Mouse (Mus musculus): ENCODE measurements around the gene Fbxl2. TPM values are rescaled to one million over a fixed set of nuclear protein-coding genes. Genes with fewer than 3 reads are reported as not detected.

Gene Fbxl2
- polyA plus RNA-seq, 1 experiment from 2014 or later, result 9.2 TPM

DNA sequence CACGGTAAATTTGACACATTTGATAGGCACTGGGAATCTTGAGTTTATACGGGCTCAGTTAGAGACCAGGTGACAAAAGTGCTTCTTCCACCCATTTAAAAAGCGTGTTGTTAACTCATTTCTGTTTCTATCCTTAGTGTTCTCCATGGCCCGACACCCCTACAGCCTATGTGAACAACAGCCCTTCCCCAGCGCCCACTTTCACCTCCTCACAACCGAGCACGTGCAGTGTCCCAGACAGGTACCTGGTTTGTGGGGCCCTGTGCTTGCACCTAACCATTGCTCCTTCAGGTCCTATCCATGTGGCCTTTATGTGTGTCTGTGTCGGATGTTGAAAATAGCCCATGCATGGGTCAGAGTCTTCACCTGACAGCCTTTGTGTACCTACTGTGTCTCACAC, 81.6 kb downstream of the Fbxl2 start:
- H3K4me2 ChIP-seq, result no peak overlapping the region
- H3K36me3 ChIP-seq (replicated peaks), result peaks cover 85% of the 10 kb centered on the region
- H3K27ac ChIP-seq, result no peak overlapping the region
- no peak overlapping the region for H3K9ac ChIP-seq
- no peak overlapping the region for H3K4me3 ChIP-seq (replicated peaks)
- H3K4me1 ChIP-seq, result no peaks in the 10 kb centered on the region
- ATAC-seq (ENCODE audit: low FRiP score), result no peak
- H3K27me3 ChIP-seq, result no peaks in the 10 kb centered on the region
- H3K9me3 ChIP-seq, result no peaks in the 10 kb centered on the region
- WGBS, result 92% methylated on average over 8 of the region's 8 CpGs

DNA sequence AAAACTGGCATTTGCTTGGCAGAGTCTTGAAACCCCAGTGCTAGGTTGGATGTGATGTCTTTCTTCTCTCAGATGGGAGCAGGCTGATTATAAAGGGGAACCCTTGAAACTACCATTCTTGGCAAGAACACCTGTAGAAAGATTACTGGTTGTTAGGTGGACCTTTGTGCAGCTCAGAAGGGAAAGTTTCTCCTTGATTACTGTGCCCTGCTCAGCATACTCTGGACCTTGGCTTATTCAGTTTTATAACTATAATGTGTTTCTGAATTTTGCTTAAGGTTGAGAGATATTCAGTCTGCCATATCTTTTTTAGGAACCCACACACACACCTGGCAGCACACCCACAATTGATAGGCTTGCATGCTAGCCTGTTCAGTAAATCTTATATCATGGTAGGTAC, 82.3 kb downstream of the Fbxl2 start:
- Histone ChIP-seq H3K9me3 (no peaks in the 10 kb centered on the region), H3K9ac (no peak overlapping the region), H3K4me1 (no peaks in the 10 kb centered on the region), H3K4me3 (replicated peaks) (no peak overlapping the region), H3K27ac (no peak overlapping the region), H3K4me2 (no peak overlapping the region), H3K36me3 (replicated peaks) (peaks cover 85% of the 10 kb centered on the region), H3K27me3 (no peaks in the 10 kb centered on the region)
- no peak for ATAC-seq (ENCODE audit: low FRiP score)

GRCm38 (mm10) chr9:113957777-113958176, 88.2 kb downstream of the Fbxl2 start:
- no peak for ATAC-seq (ENCODE audit: low FRiP score)
- H3K27ac ChIP-seq, result no peak overlapping the region
- WGBS, result 93% methylated on average over 4 of the region's 4 CpGs
- H3K9me3 ChIP-seq, result no peaks in the 10 kb centered on the region
- no peaks in the 10 kb centered on the region for H3K4me1 ChIP-seq
- H3K36me3 ChIP-seq (replicated peaks), result peaks cover 67% of the 10 kb centered on the region
- H3K9ac ChIP-seq, result no peak overlapping the region
- H3K27me3 ChIP-seq, result no peaks in the 10 kb centered on the region
- no peak overlapping the region for H3K4me2 ChIP-seq
- no peak overlapping the region for H3K4me3 ChIP-seq (replicated peaks)

GRCm38 (mm10) chr9:113947216-113947615, 98.8 kb downstream of the Fbxl2 start:
- no peak overlapping the region for H3K9ac ChIP-seq
- peaks cover 38% of the 10 kb centered on the region for H3K36me3 ChIP-seq (replicated peaks)
- H3K4me1 ChIP-seq, result no peaks in the 10 kb centered on the region
- no peak overlapping the region for H3K27ac ChIP-seq
- no peak for ATAC-seq (ENCODE audit: low FRiP score)
- 86% methylated on average over 1 of the region's 1 CpGs for WGBS
- H3K9me3 ChIP-seq, result no peaks in the 10 kb centered on the region
- no peak overlapping the region for H3K4me3 ChIP-seq (replicated peaks)
- H3K4me2 ChIP-seq, result no peak overlapping the region
- H3K27me3 ChIP-seq, result no peaks in the 10 kb centered on the region

DNA sequence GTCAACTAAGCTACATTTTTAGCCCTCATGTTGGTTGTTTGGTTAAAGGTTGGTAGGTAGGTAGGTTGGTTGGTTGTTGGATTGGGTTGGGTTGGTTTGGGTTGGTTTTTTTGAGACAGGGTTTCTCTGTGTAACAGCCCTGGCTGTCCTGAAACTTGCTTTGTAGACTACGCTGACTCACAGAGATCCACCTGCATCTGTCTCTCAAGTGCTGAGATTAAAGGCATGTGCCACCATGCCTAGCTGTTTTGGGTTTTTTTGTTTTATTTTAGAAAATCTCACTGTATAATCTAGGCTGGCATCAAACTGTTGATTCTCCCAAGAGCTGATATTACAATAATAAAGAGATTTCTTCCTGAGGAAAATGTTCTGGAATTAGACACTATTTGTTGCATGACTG, 102.6 kb downstream of the Fbxl2 start:
- H3K9ac ChIP-seq, result no peak overlapping the region
- no peaks in the 10 kb centered on the region for H3K27me3 ChIP-seq
- peaks cover 29% of the 10 kb centered on the region for H3K36me3 ChIP-seq (replicated peaks)
- no peak overlapping the region for H3K4me3 ChIP-seq (replicated peaks)
- H3K4me1 ChIP-seq, result no peaks in the 10 kb centered on the region
- no peak overlapping the region for H3K4me2 ChIP-seq
- no peak for ATAC-seq (ENCODE audit: low FRiP score)
- no peak overlapping the region for H3K27ac ChIP-seq
- 100% methylated on average over 1 of the region's 1 CpGs for WGBS
- H3K9me3 ChIP-seq, result no peaks in the 10 kb centered on the region

DNA sequence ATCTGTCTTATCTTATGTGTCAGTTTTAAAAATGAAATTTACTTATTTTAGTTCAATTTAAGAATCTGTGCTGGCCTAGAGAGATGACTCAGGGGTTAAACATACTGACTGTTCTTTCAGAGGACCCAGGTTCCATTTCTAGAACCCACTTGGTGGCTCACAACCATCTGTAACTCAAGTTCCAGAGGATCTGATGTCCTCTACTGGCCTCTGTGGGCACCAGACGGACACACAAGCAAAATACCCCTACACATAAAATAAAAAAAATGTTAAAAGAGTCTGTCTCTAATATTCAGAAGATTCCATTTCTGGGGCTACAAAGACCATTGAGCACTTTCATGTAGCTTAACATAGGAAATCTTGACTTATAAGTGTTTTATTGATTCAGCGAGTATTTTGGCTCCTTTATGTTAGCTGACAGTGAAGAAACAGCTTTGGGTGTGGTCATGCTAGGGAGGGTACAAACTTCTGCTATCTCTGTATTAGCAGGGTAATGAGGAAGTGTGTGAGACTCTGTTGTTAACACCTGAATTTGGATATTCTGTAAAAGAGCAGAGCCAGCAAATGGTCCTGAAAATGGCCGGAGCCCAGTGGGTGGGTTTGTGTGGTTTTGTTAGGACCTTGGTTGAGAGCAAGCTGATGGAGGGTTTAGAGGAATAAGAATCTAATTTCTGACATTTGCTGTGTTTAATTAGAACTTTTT, 104.7 kb downstream of the Fbxl2 start:
- Histone ChIP-seq H3K4me1 (no peaks in the 10 kb centered on the region), H3K9me3 (no peaks in the 10 kb centered on the region), H3K27me3 (no peaks in the 10 kb centered on the region), H3K4me2 (no peak overlapping the region), H3K9ac (no peak overlapping the region), H3K4me3 (replicated peaks) (no peak overlapping the region), H3K27ac (no peak overlapping the region), H3K36me3 (replicated peaks) (peaks cover 12% of the 10 kb centered on the region)
- no peak for ATAC-seq (ENCODE audit: low FRiP score)
- WGBS, result 91% methylated on average over 3 of the region's 3 CpGs

DNA sequence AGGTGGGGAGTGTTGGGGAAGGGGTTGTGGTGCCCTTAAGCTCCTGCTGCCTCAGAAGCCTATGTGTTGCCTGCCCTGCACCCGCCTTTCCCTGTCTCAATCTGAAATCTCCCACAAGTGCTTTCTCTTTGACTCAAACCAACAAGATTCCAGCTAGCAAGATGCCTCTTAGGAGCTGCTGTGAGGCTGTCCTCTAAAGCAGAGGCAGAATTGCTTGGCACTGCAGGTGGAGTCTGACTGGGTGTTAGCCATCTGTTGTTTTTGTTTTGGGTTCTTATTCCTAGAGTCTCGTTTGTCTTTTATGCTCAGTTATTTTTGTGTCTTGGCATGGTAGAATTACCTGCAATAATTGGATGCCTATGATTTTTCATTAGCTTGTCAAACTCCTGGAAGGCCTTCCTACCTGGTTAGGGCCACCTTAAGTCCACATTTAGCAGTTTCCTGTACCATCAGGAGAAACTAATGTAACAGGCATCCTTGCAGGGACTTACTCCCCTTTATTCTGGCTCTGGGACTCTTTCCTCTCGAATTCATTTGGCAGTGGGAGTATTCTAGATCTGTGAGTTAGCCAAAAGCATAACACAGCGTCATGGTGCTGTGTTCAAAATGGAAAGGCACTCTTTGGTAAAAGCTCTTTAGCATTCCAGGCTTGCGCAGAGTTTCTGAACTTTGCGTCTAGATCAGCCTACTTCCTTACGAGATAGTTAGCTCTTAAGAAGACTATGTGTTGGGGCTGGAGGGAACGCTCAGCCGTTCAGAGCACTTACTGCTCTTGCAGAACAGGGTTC, 106.7 kb downstream of the Fbxl2 start:
- Histone ChIP-seq H3K9ac (no peak overlapping the region), H3K4me1 (peaks cover 9% of the 10 kb centered on the region), H3K36me3 (replicated peaks) (no peaks in the 10 kb centered on the region), H3K4me3 (replicated peaks) (no peak overlapping the region), H3K27me3 (no peaks in the 10 kb centered on the region), H3K4me2 (no peak overlapping the region), H3K9me3 (no peaks in the 10 kb centered on the region), H3K27ac (no peak overlapping the region)
- ATAC-seq (ENCODE audit: low FRiP score), result no peak
- WGBS, result 89% methylated on average over 9 of the region's 9 CpGs

DNA sequence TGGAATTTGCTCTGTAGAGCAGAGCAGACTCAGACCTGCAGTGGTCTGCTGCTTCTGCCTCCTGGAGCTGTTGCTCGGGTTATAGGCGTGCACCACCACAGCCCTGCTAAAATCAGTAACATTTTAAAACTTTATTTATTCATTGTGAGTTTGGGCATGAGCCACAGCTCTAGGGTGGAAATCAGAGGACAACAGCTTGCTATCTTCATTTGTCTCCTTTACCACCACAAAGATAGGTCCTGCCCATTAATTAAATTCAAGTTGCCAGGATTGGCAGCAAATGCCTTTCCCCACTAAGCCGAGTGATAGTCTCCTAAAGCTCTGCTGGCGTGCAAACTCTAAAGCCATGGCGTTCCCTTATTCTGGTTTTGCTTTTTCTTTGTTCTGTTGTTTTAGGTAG, 110.4 kb downstream of the Fbxl2 start:
- no peaks in the 10 kb centered on the region for H3K9me3 ChIP-seq
- H3K36me3 ChIP-seq (replicated peaks), result no peaks in the 10 kb centered on the region
- H3K4me3 ChIP-seq (replicated peaks), result no peak overlapping the region
- H3K4me1 ChIP-seq, result peaks cover 28% of the 10 kb centered on the region
- no peak overlapping the region for H3K27ac ChIP-seq
- H3K9ac ChIP-seq, result no peak overlapping the region
- ATAC-seq (ENCODE audit: low FRiP score), result no peak
- no peak overlapping the region for H3K4me2 ChIP-seq
- no peaks in the 10 kb centered on the region for H3K27me3 ChIP-seq
- WGBS, result 84% methylated on average over 5 of the region's 5 CpGs

GRCm38 (mm10) chr9:113932501-113932900, 113.5 kb downstream of the Fbxl2 start:
- Histone ChIP-seq H3K9me3 (no peaks in the 10 kb centered on the region), H3K4me3 (replicated peaks) (peak overlapping the region; percentile 98), H3K4me1 (peaks cover 32% of the 10 kb centered on the region), H3K9ac (peak overlapping the region; percentile 96), H3K4me2 (peak overlapping the region; percentile 75), H3K27me3 (no peaks in the 10 kb centered on the region), H3K36me3 (replicated peaks) (no peaks in the 10 kb centered on the region), H3K27ac (0 out of 2 replicates have a peak overlapping the region, but pooled peaks have one; percentile 91)
- no peak for ATAC-seq (ENCODE audit: low FRiP score)
- WGBS, result 28% methylated on average over 11 of the region's 11 CpGs

DNA sequence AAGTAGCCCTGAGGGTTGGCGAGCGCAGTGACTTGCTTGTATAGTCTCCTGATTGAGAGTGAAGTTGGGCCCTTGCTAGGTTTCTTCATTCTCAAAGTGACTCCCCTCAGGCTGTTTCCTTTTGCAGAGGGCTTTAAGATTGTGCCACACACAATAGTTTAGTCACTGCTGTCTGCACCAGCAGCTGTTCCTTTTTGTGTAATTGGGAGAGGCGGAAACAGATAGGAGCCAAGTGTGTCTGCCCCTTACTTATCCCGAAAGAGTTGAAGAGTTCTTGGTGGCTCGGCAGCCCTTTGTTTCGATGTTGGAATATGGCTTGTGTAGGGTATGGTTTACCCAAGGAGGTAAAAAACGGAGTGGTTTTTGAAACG, 113.9 kb downstream of the Fbxl2 start:
- ATAC-seq (ENCODE audit: low FRiP score), result no peak
- H3K4me1 ChIP-seq, result peaks cover 32% of the 10 kb centered on the region
- WGBS, result 2% methylated on average over 8 of the region's 8 CpGs

DNA sequence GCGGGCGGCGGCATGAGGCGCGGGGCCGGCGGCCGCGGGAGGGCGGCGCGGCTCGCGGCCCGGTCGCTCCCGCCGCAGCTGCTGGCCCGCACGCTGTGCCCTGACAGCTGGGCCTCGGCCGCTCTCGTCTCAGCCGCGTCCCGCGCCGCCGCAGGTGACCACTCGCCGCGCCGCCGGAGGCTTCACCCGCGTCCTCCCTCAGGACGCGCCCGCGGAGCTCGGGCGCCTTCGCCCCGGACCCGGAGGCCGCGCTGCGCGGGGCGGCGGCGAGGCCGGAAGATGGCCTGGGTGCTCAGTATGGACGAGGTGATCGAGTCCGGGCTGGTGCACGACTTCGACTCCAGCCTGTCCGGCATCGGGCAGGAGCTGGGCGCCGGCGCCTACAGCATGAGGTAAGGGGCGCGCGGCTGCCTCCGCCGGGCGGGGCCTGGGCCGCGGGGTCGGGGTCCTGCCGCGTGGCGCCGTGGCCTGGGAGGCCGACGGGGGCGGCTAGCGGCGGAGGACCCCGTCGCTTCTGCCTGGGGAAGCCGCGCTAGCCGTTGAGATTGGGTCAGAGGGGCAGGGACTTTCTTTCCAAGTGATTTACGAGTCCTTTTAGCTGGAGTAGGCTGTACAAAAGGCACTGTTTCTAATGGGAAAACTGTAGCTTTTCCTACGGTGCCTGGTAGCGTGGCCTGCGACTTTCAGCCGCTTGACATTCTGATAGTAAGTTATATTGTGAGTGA, 114.5 kb downstream of the Fbxl2 start:
- Histone ChIP-seq H3K36me3 (replicated peaks) (no peaks in the 10 kb centered on the region), H3K27me3 (no peaks in the 10 kb centered on the region), H3K27ac (peak overlapping the region; percentile 91), H3K4me2 (peak overlapping the region; percentile 75), H3K9me3 (no peaks in the 10 kb centered on the region), H3K4me1 (peaks cover 32% of the 10 kb centered on the region), H3K9ac (peak overlapping the region; percentile 96), H3K4me3 (replicated peaks) (peak overlapping the region; percentile 98)
- ATAC-seq (ENCODE audit: low FRiP score), result peak; percentile 10; the same call in 1 of the 2 replicates
- under 1% methylated on average over 72 of the region's 91 CpGs for WGBS

More for the DNA sequence above, 113.9 kb downstream of the Fbxl2 start:
- H3K9ac ChIP-seq, result peak overlapping the region; percentile 96
- no peaks in the 10 kb centered on the region for H3K36me3 ChIP-seq (replicated peaks)
- peak overlapping the region; percentile 98 for H3K4me3 ChIP-seq (replicated peaks)
- H3K4me2 ChIP-seq, result peak overlapping the region; percentile 75
- peak overlapping the region; percentile 91 for H3K27ac ChIP-seq
- H3K27me3 ChIP-seq, result no peaks in the 10 kb centered on the region
- H3K9me3 ChIP-seq, result no peaks in the 10 kb centered on the region

- peak; percentile 97 for ATAC-seq (ENCODE audit: low FRiP score)
- under 1% methylated on average over 66 of the region's 86 CpGs for WGBS
- H3K36me3 ChIP-seq (replicated peaks), result no peaks in the 10 kb centered on the region
- peak within 1 kb of the TSS; percentile 98 for H3K4me3 ChIP-seq (replicated peaks)
- H3K27ac ChIP-seq, result peak within 1 kb of the TSS; percentile 91
- no peaks in the 10 kb centered on the region for H3K27me3 ChIP-seq
- H3K4me2 ChIP-seq, result peak within 1 kb of the TSS; percentile 75
- H3K9me3 ChIP-seq, result no peaks in the 10 kb centered on the region
- peak within 1 kb of the TSS; percentile 96 for H3K9ac ChIP-seq
- peaks cover 28% of the 10 kb centered on the region for H3K4me1 ChIP-seq
Measured at GRCm38 (mm10) chr9:113930534-113931374, 115.2 kb downstream of the Fbxl2 start, which contains the start of gene Ubp1. TSS of gene Ubp1 (plus strand) at chr9:113930934.
